Mouse (Mus musculus): ENCODE data around the gene Pianp. TPM values are rescaled to one million over a fixed set of nuclear protein-coding genes. Genes with fewer than 3 reads are reported as not detected.

Pianp gene
- polyA plus RNA-seq, 1 experiment = not detected

DNA sequence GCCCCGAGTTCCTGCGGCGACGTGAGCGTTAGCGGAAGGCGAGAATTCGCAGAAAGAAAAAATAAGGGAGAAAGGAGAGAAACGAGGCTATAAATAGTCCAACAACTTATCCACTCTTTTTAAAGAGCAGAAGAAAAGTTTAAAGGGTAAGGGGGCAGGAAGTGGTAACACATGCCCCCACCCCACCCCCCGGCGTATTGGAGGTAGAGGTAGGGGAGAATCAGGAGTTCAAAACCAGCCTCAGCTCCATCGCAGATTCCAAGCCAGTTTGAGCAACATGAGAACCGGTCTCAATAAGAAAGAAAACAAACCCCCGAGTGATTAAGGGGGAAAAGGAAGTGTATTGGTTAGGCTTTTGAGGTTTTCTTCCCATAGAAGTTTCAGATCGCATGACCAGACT lies 30.7 kb upstream of the Pianp start:
- peaks cover 6% of the 10 kb centered on the region for H3K4me1 ChIP-seq (ENCODE audit: control insufficient read depth, insufficient read depth, low read length)
- H3K4me3 ChIP-seq (ENCODE audit: insufficient read depth, low read depth, low read length) = peak overlapping the region; percentile 92
- no peak for TF ChIP-seq POLR2A (IDR thresholded peaks at IDR 0.05; ENCODE audit: insufficient read depth, low read depth, low read length)
- TF ChIP-seq CTCF (IDR thresholded peaks at IDR 0.05; ENCODE audit: insufficient read depth, low read depth, low read length) = no peak
- 8% methylated on average over 15 of the region's 15 CpGs for WGBS
- H3K27ac ChIP-seq (ENCODE audit: insufficient read depth, low read depth, low read length) = peak overlapping the region; percentile 74; the same call in 1 of the 2 replicates

DNA sequence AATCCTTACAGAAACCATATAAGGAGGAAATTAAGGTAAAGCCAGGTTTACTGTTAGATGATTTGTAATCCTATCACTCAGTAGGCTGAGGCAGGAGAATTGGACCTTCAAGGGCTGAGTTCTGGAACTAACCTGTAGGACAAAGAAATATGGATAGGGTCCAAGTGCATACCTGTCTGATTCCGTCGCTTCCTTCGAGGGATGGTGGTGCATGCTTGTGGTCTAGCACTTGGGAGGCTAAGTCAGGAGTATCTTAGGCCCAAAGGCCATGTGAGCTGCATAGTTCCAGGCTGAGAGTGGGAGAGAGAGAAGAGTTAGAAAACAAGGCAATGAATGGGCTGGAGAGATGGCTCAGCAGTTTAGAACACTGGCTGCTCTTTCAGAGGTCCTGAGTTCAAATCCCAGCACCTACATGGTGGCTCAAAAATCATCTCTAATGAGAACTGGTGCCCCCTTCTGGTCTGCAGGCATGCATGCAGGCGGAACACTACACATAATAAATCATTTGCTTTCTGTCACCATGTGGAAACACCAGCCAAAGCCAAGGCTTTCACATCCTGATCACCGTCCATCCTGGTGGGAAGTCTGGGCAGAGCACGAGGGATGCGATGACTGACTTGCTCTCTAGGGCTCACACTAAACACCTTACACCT lies 29.9 kb upstream of the Pianp start:
- H3K27ac ChIP-seq (ENCODE audit: insufficient read depth, low read depth, low read length) = no peak overlapping the region
- H3K4me3 ChIP-seq (ENCODE audit: insufficient read depth, low read depth, low read length) = no peak overlapping the region
- TF ChIP-seq CTCF (IDR thresholded peaks at IDR 0.05; ENCODE audit: insufficient read depth, low read depth, low read length) = no peak
- no peak for TF ChIP-seq POLR2A (IDR thresholded peaks at IDR 0.05; ENCODE audit: insufficient read depth, low read depth, low read length)
- H3K4me1 ChIP-seq (ENCODE audit: control insufficient read depth, insufficient read depth, low read length) = peaks cover 6% of the 10 kb centered on the region
- 97% methylated on average over 7 of the region's 7 CpGs for WGBS

DNA sequence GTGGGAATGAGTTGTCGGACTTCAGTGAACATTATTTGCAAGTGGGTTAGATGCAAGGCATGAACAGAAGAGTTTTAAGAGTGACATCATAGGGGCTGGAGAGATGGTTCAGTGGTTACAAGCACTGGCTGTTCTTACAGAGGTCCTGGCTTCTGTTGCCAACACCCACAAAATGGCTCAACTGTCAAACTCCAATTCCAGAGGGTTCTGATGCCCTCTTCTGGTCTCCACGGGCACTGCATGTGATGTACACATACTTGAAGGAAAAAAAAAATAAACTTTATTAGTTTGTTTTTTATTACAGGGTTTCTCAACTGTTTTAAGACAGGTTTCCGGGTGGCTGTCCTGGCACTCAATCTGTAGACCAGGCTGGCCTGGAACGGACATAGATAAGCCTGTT lies 28.7 kb upstream of the Pianp start:
- Histone ChIP-seq H3K27ac (ENCODE audit: insufficient read depth, low read depth, low read length) (no peak overlapping the region), H3K4me3 (ENCODE audit: insufficient read depth, low read depth, low read length) (no peak overlapping the region), H3K4me1 (ENCODE audit: control insufficient read depth, insufficient read depth, low read length) (peaks cover 6% of the 10 kb centered on the region)
- TF ChIP-seq POLR2A (IDR thresholded peaks at IDR 0.05; ENCODE audit: insufficient read depth, low read depth, low read length) (no peak), CTCF (IDR thresholded peaks at IDR 0.05; ENCODE audit: insufficient read depth, low read depth, low read length) (no peak)
- 67% methylated on average over 4 of the region's 4 CpGs for WGBS

GRCm38 (mm10) chr6:124992241-124992640 lies 4.3 kb upstream of the Pianp start:
- TF ChIP-seq POLR2A (IDR thresholded peaks at IDR 0.05; ENCODE audit: insufficient read depth, low read depth, low read length) = no peak
- no peak for TF ChIP-seq CTCF (IDR thresholded peaks at IDR 0.05; ENCODE audit: insufficient read depth, low read depth, low read length)
- H3K27ac ChIP-seq (ENCODE audit: insufficient read depth, low read depth, low read length) = no peak overlapping the region
- no peak overlapping the region for H3K4me3 ChIP-seq (ENCODE audit: insufficient read depth, low read depth, low read length)
- H3K4me1 ChIP-seq (ENCODE audit: control insufficient read depth, insufficient read depth, low read length) = peaks cover 16% of the 10 kb centered on the region
- 46% methylated on average over 4 of the region's 4 CpGs for WGBS

DNA sequence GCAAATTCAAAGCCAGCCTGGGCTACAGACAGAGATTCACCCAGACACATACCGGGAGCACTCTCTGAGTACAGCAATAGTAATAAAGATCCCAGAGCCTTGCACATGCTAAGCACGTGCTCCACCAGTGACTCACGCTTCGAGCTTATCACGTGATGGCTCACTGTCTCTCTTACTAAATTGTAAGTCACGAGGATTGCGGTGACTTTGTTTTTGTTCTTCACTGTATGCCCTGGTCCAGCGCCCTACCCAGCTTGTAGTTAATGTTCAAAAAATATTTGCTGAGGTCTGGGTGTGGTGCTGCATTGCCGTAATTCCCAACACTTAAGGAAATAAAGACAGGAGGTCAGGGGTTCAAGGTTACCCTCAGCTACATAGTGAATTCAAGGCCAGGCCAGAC lies 3.1 kb upstream of the Pianp start:
- WGBS = 52% methylated on average over 9 of the region's 9 CpGs
- no peak overlapping the region for H3K27ac ChIP-seq (ENCODE audit: insufficient read depth, low read depth, low read length)
- H3K4me1 ChIP-seq (ENCODE audit: control insufficient read depth, insufficient read depth, low read length) = peaks cover 24% of the 10 kb centered on the region
- H3K4me3 ChIP-seq (ENCODE audit: insufficient read depth, low read depth, low read length) = no peak overlapping the region
- TF ChIP-seq CTCF (IDR thresholded peaks at IDR 0.05; ENCODE audit: insufficient read depth, low read depth, low read length) (no peak), POLR2A (IDR thresholded peaks at IDR 0.05; ENCODE audit: insufficient read depth, low read depth, low read length) (no peak)

DNA sequence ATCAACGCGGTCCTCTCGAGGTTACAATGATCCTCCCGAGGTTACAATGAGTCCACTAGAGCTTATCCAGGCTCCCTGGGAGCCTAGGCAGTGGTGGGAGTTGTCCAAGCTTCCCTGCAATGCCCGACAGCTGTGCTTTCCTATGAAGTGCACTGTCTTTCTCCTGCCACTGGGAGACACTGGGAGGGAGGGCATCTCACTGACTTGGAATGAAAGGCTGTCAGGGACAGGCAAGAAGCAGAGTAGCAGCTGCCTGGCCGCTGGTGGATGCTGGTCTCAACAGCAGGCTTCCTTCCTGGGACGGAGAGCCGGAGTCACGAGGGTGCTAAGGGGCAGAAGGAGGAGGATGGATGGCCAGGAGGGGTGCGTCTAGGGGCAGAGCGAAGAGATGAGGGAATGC lies 2.6 kb upstream of the Pianp start:
- H3K4me1 ChIP-seq (ENCODE audit: control insufficient read depth, insufficient read depth, low read length) = peaks cover 29% of the 10 kb centered on the region
- WGBS = 27% methylated on average over 11 of the region's 11 CpGs
- H3K4me3 ChIP-seq (ENCODE audit: insufficient read depth, low read depth, low read length) = no peak overlapping the region
- H3K27ac ChIP-seq (ENCODE audit: insufficient read depth, low read depth, low read length) = no peak overlapping the region
- TF ChIP-seq CTCF (IDR thresholded peaks at IDR 0.05; ENCODE audit: insufficient read depth, low read depth, low read length) (no peak), POLR2A (IDR thresholded peaks at IDR 0.05; ENCODE audit: insufficient read depth, low read depth, low read length) (no peak)

DNA sequence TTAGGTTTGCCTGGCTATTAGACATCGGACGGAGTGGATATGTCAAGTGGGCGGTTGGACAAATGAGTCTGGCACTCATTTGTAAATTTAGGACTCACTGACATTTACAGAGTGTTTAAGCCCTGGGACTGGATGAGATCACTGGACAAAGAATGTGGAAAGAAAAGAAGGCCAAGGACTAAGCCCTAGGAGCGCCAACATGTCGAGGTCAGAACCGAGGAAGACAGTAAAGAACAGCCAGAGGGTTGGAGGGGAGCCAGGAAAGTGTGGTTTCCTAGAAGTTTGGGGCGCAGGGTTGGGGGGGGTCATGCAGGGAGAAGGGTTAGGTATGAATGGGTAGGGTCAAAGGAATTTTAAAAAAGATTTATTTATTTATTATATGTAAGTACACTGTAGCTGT lies 1.2 kb upstream of the Pianp start:
- no peak overlapping the region for H3K27ac ChIP-seq (ENCODE audit: insufficient read depth, low read depth, low read length)
- 68% methylated on average over 7 of the region's 7 CpGs for WGBS
- peaks cover 38% of the 10 kb centered on the region for H3K4me1 ChIP-seq (ENCODE audit: control insufficient read depth, insufficient read depth, low read length)
- TF ChIP-seq CTCF (IDR thresholded peaks at IDR 0.05; ENCODE audit: insufficient read depth, low read depth, low read length) = no peak
- no peak overlapping the region for H3K4me3 ChIP-seq (ENCODE audit: insufficient read depth, low read depth, low read length)

DNA sequence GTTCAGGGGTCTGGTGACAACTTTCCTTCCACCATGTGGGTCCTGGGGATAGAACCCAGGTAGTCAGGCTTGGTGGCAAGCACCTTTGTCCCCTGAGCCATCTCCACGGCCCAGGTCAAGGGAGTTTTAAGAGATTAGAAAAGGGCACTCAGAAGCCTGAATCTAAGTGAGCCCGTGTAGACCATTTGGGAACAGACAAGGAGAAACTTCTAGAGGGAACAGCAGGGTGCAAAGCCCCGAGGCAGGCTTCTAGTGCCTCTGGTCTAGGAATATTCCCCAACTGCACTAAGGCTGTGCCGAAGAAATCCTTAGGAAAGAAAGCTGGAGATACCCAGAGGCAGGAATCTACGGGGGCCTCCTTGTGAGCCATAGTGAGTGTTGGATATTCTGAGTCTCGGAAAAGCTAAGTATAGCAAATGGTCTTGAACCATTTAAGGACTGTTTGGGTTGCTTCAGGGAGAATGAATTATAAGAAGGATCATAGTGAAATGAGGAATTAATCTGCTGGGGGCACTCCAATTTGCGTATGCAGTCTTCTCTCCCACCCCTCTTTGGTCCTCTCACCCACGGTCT lies 577 bp upstream of the Pianp start:
- 22% methylated on average over 8 of the region's 8 CpGs for WGBS
- Histone ChIP-seq H3K4me3 (ENCODE audit: insufficient read depth, low read depth, low read length) (peak overlapping the region; percentile 88), H3K4me1 (ENCODE audit: control insufficient read depth, insufficient read depth, low read length) (peaks cover 43% of the 10 kb centered on the region), H3K27ac (ENCODE audit: insufficient read depth, low read depth, low read length) (peak overlapping the region; percentile 88)
- TF ChIP-seq POLR2A (IDR thresholded peaks at IDR 0.05; ENCODE audit: insufficient read depth, low read depth, low read length) (no peak), CTCF (IDR thresholded peaks at IDR 0.05; ENCODE audit: insufficient read depth, low read depth, low read length) (no peak)

- WGBS = 3% methylated on average over 8 of the region's 8 CpGs
- Histone ChIP-seq H3K27ac (ENCODE audit: insufficient read depth, low read depth, low read length) (peak overlapping the region; percentile 90), H3K4me1 (ENCODE audit: control insufficient read depth, insufficient read depth, low read length) (peaks cover 59% of the 10 kb centered on the region), H3K4me3 (ENCODE audit: insufficient read depth, low read depth, low read length) (peak overlapping the region; percentile 88)
- TF ChIP-seq POLR2A (IDR thresholded peaks at IDR 0.05; ENCODE audit: insufficient read depth, low read depth, low read length) (no peak), CTCF (IDR thresholded peaks at IDR 0.05; ENCODE audit: insufficient read depth, low read depth, low read length) (no peak)
Observed at GRCm38 (mm10) chr6:124998066-124998465, 1.6 kb downstream of the Pianp start.
